Mouse (Mus musculus): ENCODE measurements around the gene Coil.

GRCm38 (mm10) chr11:88926566-88926965 is 43.5 kb upstream of the Coil start:
- TF ChIP-seq POLR2A (IDR thresholded peaks at IDR 0.05; ENCODE audit: extremely low read depth, insufficient read depth, low read length) (no peak), CTCF (IDR thresholded peaks at IDR 0.05; ENCODE audit: extremely low read depth, insufficient read depth, low read length) (no peak)

All from cortical plate, adult 2 months (tissue).